Mouse (Mus musculus): ENCODE data around the gene Diablo. TPM values are rescaled to one million over a fixed set of nuclear protein-coding genes. Genes with fewer than 3 reads are reported as not detected.

The Diablo gene
- total RNA-seq, 1 experiment from 2014 or later = 50.6 TPM

- no peak for ATAC-seq (replicated peaks; ENCODE audit: insufficient number of reproducible peaks, low FRiP score, low TSS enrichment, poor library complexity, severe bottlenecking)
These were observed 15.1 kb downstream of the Diablo start for GRCm38 (mm10) chr5:123508921-123509320.

GRCm38 (mm10) chr5:123507936-123508723 is 15.8 kb downstream of the Diablo start:
- ATAC-seq (replicated peaks; ENCODE audit: insufficient number of reproducible peaks, low FRiP score, low TSS enrichment, poor library complexity, severe bottlenecking) = no peak

- no peak for ATAC-seq (replicated peaks; ENCODE audit: insufficient number of reproducible peaks, low FRiP score, low TSS enrichment, poor library complexity, severe bottlenecking)
These were observed 22.0 kb downstream of the Diablo start for GRCm38 (mm10) chr5:123501973-123502372.

GRCm38 (mm10) chr5:123499717-123500116 is 24.3 kb downstream of the Diablo start:
- ATAC-seq (replicated peaks; ENCODE audit: insufficient number of reproducible peaks, low FRiP score, low TSS enrichment, poor library complexity, severe bottlenecking) = no peak

GRCm38 (mm10) chr5:123489935-123490334 is 34.0 kb downstream of the Diablo start:
- no peak for ATAC-seq (replicated peaks; ENCODE audit: insufficient number of reproducible peaks, low FRiP score, low TSS enrichment, poor library complexity, severe bottlenecking)

GRCm38 (mm10) chr5:123489112-123489785 is 34.7 kb downstream of the Diablo start, which contains the start of the genes Lrrc43 and Il31:
Gene Lrrc43, plus strand, starts transcription at chr5:123489305.
Gene Il31, minus strand, starts transcription at chr5:123489489.
- ATAC-seq (replicated peaks; ENCODE audit: insufficient number of reproducible peaks, low FRiP score, low TSS enrichment, poor library complexity, severe bottlenecking) = no peak

GRCm38 (mm10) chr5:123487659-123488395 is 36.1 kb downstream of the Diablo start:
- ATAC-seq (replicated peaks; ENCODE audit: insufficient number of reproducible peaks, low FRiP score, low TSS enrichment, poor library complexity, severe bottlenecking) = no peak

GRCm38 (mm10) chr5:123473817-123474216 is 50.2 kb downstream of the Diablo start:
- ATAC-seq (replicated peaks; ENCODE audit: insufficient number of reproducible peaks, low FRiP score, low TSS enrichment, poor library complexity, severe bottlenecking) = no peak

- no peak for ATAC-seq (replicated peaks; ENCODE audit: insufficient number of reproducible peaks, low FRiP score, low TSS enrichment, poor library complexity, severe bottlenecking)
These were observed 53.1 kb downstream of the Diablo start for GRCm38 (mm10) chr5:123470784-123471400.

- ATAC-seq (replicated peaks; ENCODE audit: insufficient number of reproducible peaks, low FRiP score, low TSS enrichment, poor library complexity, severe bottlenecking) = no peak
These were observed 59.3 kb downstream of the Diablo start for GRCm38 (mm10) chr5:123464638-123465037.

- ATAC-seq (replicated peaks; ENCODE audit: insufficient number of reproducible peaks, low FRiP score, low TSS enrichment, poor library complexity, severe bottlenecking) = no peak
These were observed 62.6 kb downstream of the Diablo start for GRCm38 (mm10) chr5:123461420-123461819.

Other genes starting within 250 kb of the Diablo start
- gene Bcl7a, start 180.3 kb downstream of the Diablo start, total RNA-seq (2017) = 1.3 to 5.0 TPM (median 2.7 TPM) in 3 replicates
- gene Mlxip, start 129.4 kb downstream of the Diablo start, total RNA-seq (2017) = 17.5 to 37.6 TPM (median 22.9 TPM) in 3 replicates
- 0.95 TPM in 1 of 3 replicates, not detected in the others for gene Lrrc43, start 34.9 kb downstream of the Diablo start, total RNA-seq (2017)
- not detected in 3 replicates for gene Il31, start 34.7 kb downstream of the Diablo start, total RNA-seq (2017)
- 0.53 TPM in 1 of 3 replicates, not detected in the others for gene B3gnt4, start 13.7 kb downstream of the Diablo start, total RNA-seq (2017)
- gene Gm49027, start 1.3 kb upstream of the Diablo start, total RNA-seq (2017) = 5.7 TPM in 1 of 3 replicates, not detected in the others
- 21.2 to 31.5 TPM (median 21.2 TPM) in 3 replicates for gene Vps33a, start 48.9 kb upstream of the Diablo start, total RNA-seq (2017)
- gene Clip1, start 160.4 kb upstream of the Diablo start, total RNA-seq (2017) = 187 to 211 TPM (median 206 TPM) in 3 replicates
- gene Zcchc8, start 196.9 kb upstream of the Diablo start, total RNA-seq (2017) = 85.0 to 187 TPM (median 163 TPM) in 3 replicates
- gene Rsrc2, start 225.2 kb upstream of the Diablo start, total RNA-seq (2017) = 452 to 482 TPM (median 480 TPM) in 3 replicates
- 1.2 TPM in 1 of 3 replicates, not detected in the others for gene Kntc1, start 225.5 kb upstream of the Diablo start, total RNA-seq (2017)

All from monocyte, adult 5-6 weeks (primary cell).